Mouse (Mus musculus) testis, adult 2 months (tissue): Measurements from ENCODE around the gene Luc7l2.

Experiments
- CTCF ChIP-seq: fragments of 200-500 bp; IDR thresholded peaks from 2 replicates; pipeline ENCODE4 v1.5.1; 2012; ENCODE audit warnings: low read depth, mild to moderate bottlenecking, inconsistent platforms, low read length, moderate library complexity; ENCODE audit not compliant: control insufficient read depth, insufficient read depth, insufficient replicate concordance
- POLR2A ChIP-seq: fragments of 200-500 bp; IDR thresholded peaks from 2 replicates; pipeline ENCODE4 v1.6.1; 2012; ENCODE audit warnings: low read depth, mild to moderate bottlenecking, inconsistent platforms, low read length, moderate library complexity; ENCODE audit not compliant: control insufficient read depth

- TF ChIP-seq CTCF (no peak), POLR2A (no peak)
Measured at GRCm38 (mm10) chr6:38552636-38553000, 1.5 kb downstream of the Luc7l2 start.
